Mouse (Mus musculus): ENCODE measurements around the gene Gm21488. TPM values are rescaled to one million over a fixed set of nuclear protein-coding genes. Genes with fewer than 3 reads are reported as not detected.
"Not testable (repeated sequence)": the region's sequence is repeated elsewhere in the genome, so short reads cannot be mapped to it uniquely, and the experiment has no call there.

The Gm21488 gene
- total RNA-seq (2021), result not detected
- long read RNA-seq, experiment 1, result 0 reads
- long read RNA-seq, experiment 2, result 0 reads

DNA sequence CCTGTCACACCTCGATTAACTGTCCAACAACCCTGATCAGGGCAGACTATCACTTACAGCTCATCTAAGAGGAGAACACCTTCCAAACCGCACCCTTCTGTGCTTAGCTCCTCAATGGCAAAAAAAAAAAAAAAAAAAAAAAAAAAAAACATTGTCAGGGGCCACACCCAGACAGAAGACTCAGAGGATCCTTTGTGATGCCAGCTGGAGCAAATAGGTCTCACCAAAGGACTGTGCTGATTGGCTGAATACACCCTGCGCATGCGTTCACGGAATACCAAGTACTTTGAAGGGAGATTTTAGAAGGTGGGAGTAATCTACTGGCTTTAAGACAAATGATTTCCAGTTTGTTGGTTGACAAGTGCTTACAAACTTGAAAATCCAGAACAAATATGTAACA lies at the start of gene Gm21488:
TSS of gene Gm21488 (minus strand) at position 101 of the 400 bp plus-strand sequence.
- intact Hi-C loops (cut with DNase I); DNase-seq: not testable (repeated sequence)

Data from gastrocnemius, postnatal 36 days (tissue).